Mouse (Mus musculus) urinary bladder, adult 18-20 months (tissue): ENCODE measurements at regions not wholly inside any gene's neighbourhood (a gene's known extent, or its start where the extent isn't known, plus 50 kb on each side); places are given as distances from the start of the nearest gene placed in this dataset.

Experiments
- DNase-seq, 2 experiments: peaks; one replicate each; pipeline ENCODE4 v3.0.0; 2022; ENCODE audit warnings: low spot score in 2 of 2, mixed read lengths in 2 of 2

DNA sequence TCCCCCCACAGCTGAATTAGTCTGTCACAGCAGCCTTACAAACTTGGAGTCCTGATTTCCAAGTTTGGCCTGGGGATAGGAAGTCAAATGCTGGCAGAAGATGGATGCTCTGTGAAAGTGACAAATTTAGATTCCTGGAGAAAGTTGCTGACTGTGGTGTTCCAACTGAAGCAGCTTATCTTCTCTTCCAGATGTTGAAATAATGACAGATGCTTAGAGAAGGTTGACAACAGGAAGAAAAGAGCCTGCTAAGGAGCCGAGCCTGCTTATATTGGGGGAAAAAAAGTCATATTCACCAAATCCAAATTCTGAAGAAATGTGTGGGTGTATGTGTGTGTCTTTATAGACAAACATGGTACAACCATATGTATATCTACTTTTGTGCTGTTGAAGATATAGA is 1380.4 kb upstream of the Cdh8 start:
- DNase-seq = no peak

DNA sequence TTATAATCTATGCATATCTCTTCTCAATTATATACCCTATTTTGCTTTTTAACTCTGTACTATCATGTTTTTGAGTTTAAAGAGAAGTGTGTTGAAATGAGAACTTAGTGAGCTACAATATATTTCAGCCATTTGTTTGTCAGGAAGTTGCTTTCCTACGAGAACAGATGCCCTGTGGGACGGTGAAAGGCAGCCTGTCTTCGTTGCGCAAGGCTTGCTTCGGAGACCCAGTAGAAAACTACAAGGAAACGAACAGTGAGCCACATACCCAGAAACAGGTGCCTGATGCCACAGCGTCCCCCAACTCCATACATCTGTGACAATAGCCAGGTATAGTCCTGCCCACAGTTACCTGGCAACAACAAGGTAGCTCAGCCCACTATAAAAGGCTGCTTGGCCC is 1377.7 kb upstream of the Cdh8 start:
- DNase-seq = no peak

DNA sequence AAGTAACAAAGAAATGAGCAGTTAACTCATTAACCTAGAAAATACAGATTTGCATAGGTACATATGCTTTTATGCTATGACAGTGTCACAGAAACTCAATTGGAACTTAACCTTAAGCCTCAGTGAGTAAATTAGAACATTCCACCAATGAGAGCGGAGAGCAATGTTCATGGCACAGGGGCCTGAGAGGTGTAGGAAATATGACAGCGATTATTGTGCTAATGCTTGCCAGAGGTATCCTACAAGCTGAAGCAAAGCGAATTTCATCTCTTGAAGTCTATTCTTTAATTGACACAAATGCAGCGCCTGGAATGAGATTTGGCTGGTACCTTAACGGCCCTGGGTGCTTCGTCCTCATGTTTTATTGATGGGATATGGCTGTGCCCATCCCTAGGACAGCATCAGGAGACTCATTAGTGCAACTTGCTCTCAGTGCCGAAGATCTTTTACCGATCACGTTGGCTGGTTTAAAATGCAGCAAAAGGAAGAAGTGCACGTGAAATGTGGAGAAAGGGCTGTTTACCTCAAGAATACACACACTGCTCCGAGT is 1374.4 kb upstream of the Cdh8 start:
- no peak for DNase-seq

DNA sequence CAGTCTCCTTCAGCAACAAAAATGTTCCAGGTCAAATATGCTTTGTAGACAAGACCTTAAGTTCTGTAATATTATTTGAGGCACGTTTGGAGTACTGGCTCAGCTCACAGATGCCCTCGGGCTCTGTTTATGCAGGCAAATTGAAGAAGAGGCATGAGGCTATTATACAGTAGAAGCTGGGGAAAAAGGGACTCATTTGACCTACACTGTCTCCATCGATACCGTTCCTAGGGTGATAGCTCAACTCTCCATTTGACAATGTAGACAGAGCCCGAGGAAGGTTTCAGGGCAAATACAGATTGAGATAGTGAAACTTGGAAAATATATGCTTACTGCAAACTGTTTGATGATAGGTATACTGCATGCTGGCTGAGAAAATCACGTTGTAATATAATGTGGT is 1371.9 kb upstream of the Cdh8 start:
- no peak for DNase-seq

DNA sequence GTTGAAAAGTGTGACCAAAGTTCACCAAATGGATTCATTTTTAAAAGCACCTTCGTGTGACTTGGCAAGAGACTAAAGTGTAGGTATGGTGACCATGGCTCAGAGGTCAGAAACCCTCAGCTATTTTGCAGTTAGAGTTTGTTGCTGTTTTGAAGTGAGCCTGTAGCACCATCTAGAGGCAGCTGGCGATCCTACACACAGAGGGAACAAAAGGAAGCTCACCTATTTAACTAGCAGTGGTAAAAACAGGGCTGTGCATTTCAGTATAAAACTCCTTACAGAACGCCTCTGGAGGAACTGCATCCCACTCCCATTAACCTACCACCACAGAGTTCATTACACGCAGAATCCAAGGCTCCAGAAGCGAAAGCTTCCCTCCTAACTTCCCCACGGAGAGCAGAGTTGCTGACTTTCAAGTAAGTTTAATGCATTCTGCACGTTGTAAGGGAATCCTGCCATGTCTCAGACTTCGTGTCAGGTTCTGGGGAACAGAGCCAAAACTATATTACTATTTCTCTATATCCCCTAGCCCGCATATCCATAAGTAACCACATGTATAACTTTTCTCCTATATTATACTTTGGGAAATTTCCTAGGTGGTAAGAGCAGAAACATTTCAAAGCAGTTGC is 1356.6 kb upstream of the Cdh8 start:
- peak; percentile 0 to 20 for DNase-seq

DNA sequence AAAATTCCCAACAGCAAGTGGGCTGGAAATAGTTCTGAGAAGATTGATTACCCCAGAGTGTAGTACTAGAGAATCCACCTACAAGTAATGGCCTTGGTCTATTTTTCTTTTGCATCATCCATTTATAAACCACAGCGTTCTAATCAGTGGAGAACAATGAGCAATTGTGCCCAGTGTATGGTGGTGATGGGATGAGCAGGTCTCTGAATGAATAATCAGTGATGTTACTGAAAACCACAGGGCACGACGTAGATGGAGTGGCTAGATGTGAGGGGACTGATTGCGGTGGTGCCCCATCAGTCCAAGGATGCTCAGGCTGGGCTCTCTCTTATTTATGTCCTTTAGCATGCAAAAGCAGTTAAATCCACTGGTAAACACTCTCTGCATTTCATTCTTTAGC is 1353.3 kb upstream of the Cdh8 start:
- no peak for DNase-seq

DNA sequence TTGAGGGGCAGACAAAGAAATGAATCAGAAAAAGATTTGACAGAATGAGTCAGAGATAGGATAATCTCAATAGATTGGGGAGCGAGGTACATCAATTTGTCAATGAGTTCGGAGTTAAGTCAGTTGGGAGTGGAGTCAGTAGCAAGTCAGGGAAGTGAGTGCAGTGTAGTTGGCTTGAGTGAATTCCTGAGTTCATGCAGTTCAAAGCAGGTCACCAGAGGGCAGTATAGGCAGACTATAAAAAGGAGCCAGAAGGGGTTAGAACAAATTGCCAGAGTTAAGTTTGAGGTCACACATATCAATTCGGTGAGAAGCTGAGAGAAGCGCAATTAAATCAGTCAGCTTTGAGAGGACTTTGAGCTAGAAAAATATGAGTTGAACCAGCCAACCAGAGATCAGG is 1317.7 kb upstream of the Cdh8 start:
- no peak for DNase-seq

DNA sequence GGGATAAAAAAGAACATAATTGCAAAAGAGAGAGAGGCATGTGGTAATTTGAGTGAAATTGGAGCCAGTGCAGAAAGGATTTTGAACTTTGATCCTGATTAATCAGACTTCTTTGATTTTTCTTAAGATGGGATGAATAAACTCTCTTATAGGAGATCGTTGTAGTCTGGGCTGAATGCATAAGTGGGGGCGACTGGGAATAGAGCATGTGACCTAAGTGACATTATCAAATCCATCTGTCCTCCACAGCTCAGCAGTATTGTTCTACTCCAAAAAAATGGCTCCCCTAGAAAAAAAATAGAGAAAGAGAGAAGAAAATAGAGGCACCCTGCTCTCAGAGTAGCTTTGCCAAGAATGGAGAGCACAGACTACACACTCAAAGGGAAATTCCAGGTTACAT is 1286.1 kb upstream of the Cdh8 start:
- no peak for DNase-seq

DNA sequence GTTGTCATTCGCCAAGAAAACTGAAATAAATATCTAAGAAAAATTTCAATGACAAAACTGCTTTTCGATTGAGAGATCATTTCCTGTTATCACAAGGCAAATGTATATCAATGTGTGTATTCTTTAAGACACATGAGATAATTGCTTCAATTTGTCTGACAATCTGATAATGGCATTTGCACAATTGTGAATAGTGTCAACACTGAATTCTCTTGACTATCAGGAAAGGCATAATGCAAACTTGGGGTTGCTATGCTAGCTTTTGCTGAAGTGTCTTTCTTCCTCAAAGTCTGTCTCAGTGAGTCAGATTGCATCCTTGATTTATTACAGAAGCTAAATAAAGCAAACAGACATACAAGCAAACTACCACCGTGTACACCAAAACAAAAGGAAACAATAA is 1278.8 kb upstream of the Cdh8 start:
- no peak for DNase-seq

DNA sequence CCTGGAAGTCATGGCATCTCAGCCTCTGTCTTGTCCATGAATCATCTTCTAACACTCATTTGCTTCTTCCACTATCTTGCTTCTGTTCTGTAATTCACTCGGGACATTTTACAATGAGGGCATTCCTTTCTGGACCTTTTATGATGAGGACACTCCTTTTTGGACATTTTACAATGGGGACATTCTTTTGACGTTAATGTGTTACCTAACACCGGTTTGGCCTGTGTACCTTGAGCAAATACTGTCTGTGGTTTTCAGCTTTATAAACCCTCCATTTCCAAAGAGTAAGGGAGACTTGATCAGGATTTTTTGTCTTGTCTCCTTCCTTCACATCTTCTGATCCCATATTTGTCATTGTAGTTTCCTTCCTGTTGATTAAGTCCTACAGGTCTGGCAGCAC is 1262.3 kb upstream of the Cdh8 start:
- DNase-seq = no peak
